Mouse (Mus musculus) heart, postnatal 0 days (tissue): ENCODE measurements around the gene Hvcn1.

Experiments used
- CTCF ChIP-seq: IDR thresholded peaks from 2 replicates; pipeline ENCODE4 v1.5.1; 2016; ENCODE audit warnings: antibody characterized with exemption, control low read depth, low read depth
- EP300 ChIP-seq: IDR thresholded peaks from 2 replicates; pipeline ENCODE4 v1.6.1; 2016; ENCODE audit warnings: antibody characterized with exemption, low read depth

GRCm38 (mm10) chr5:122240989-122241388 is 34.4 kb downstream of the Hvcn1 start:
- no peak for TF ChIP-seq EP300
- no peak for TF ChIP-seq CTCF
